Mouse (Mus musculus): ENCODE results near the gene Lrrc15. TPM values are rescaled to one million over a fixed set of nuclear protein-coding genes. Genes with fewer than 3 reads are reported as not detected.

Gene Lrrc15
- polyA plus RNA-seq, 1 experiment from 2014 or later = 0.21 TPM

GRCm38 (mm10) chr16:30236091-30236699 lies 46.9 kb downstream of the Lrrc15 start:
- H3K4me2 ChIP-seq (ENCODE audit: low read depth, low read length) = peak overlapping the region; percentile 73
- no peaks in the 10 kb centered on the region for H3K36me3 ChIP-seq (ENCODE audit: control insufficient read depth, insufficient read depth)
- under 1% methylated on average over 33 of the region's 33 CpGs for WGBS
- no peaks in the 10 kb centered on the region for H3K9me3 ChIP-seq (replicated peaks; ENCODE audit: control insufficient read depth, low read length)
- peak overlapping the region; percentile 66 for H3K9ac ChIP-seq (ENCODE audit: low read length)
- 0 out of 2 replicates have a peak overlapping the region, but pooled peaks have one; percentile 19 for H3K27ac ChIP-seq (ENCODE audit: low read length)
- H3K27me3 ChIP-seq (ENCODE audit: control insufficient read depth, insufficient read depth, low read length) = peaks cover 37% of the 10 kb centered on the region
- peak; percentile 70 for ATAC-seq (replicated peaks; ENCODE audit: extremely low read depth, insufficient read depth, low FRiP score)
- H3K4me3 ChIP-seq (ENCODE audit: low read length) = peak overlapping the region; percentile 50
- H3K4me1 ChIP-seq (ENCODE audit: control insufficient read depth, insufficient read depth, low read length) = peaks cover 19% of the 10 kb centered on the region

GRCm38 (mm10) chr16:30235577-30235976 lies 47.5 kb downstream of the Lrrc15 start:
- 43% methylated on average over 2 of the region's 2 CpGs for WGBS
- H3K27ac ChIP-seq (ENCODE audit: low read length) = no peak overlapping the region
- H3K4me1 ChIP-seq (ENCODE audit: control insufficient read depth, insufficient read depth, low read length) = peaks cover 19% of the 10 kb centered on the region
- H3K9ac ChIP-seq (ENCODE audit: low read length) = peak overlapping the region; percentile 66; the same call in 1 of the 2 replicates
- peak overlapping the region; percentile 73 for H3K4me2 ChIP-seq (ENCODE audit: low read depth, low read length)
- no peaks in the 10 kb centered on the region for H3K9me3 ChIP-seq (replicated peaks; ENCODE audit: control insufficient read depth, low read length)
- H3K36me3 ChIP-seq (ENCODE audit: control insufficient read depth, insufficient read depth) = no peaks in the 10 kb centered on the region
- no peak for ATAC-seq (replicated peaks; ENCODE audit: extremely low read depth, insufficient read depth, low FRiP score)
- no peak overlapping the region; the same call in 1 of the 2 replicates for H3K4me3 ChIP-seq (ENCODE audit: low read length)
- H3K27me3 ChIP-seq (ENCODE audit: control insufficient read depth, insufficient read depth, low read length) = peaks cover 37% of the 10 kb centered on the region

GRCm38 (mm10) chr16:30234636-30235546 lies 48.2 kb downstream of the Lrrc15 start:
- H3K36me3 ChIP-seq (ENCODE audit: control insufficient read depth, insufficient read depth) = no peaks in the 10 kb centered on the region
- no peak for ATAC-seq (replicated peaks; ENCODE audit: extremely low read depth, insufficient read depth, low FRiP score)
- peaks cover 19% of the 10 kb centered on the region for H3K4me1 ChIP-seq (ENCODE audit: control insufficient read depth, insufficient read depth, low read length)
- no peak overlapping the region for H3K4me2 ChIP-seq (ENCODE audit: low read depth, low read length)
- H3K4me3 ChIP-seq (ENCODE audit: low read length) = no peak overlapping the region
- no peak overlapping the region for H3K9ac ChIP-seq (ENCODE audit: low read length)
- H3K27ac ChIP-seq (ENCODE audit: low read length) = no peak overlapping the region
- no peaks in the 10 kb centered on the region for H3K9me3 ChIP-seq (replicated peaks; ENCODE audit: control insufficient read depth, low read length)
- H3K27me3 ChIP-seq (ENCODE audit: control insufficient read depth, insufficient read depth, low read length) = peaks cover 37% of the 10 kb centered on the region
- 64% methylated on average over 12 of the region's 12 CpGs for WGBS

- no peak overlapping the region for H3K4me2 ChIP-seq (ENCODE audit: low read depth, low read length)
- peaks cover 19% of the 10 kb centered on the region for H3K4me1 ChIP-seq (ENCODE audit: control insufficient read depth, insufficient read depth, low read length)
- peaks cover 37% of the 10 kb centered on the region for H3K27me3 ChIP-seq (ENCODE audit: control insufficient read depth, insufficient read depth, low read length)
- ATAC-seq (replicated peaks; ENCODE audit: extremely low read depth, insufficient read depth, low FRiP score) = no peak
- no peaks in the 10 kb centered on the region for H3K36me3 ChIP-seq (ENCODE audit: control insufficient read depth, insufficient read depth)
- H3K4me3 ChIP-seq (ENCODE audit: low read length) = no peak overlapping the region
- 38% methylated on average over 8 of the region's 8 CpGs for WGBS
- H3K9me3 ChIP-seq (replicated peaks; ENCODE audit: control insufficient read depth, low read length) = no peaks in the 10 kb centered on the region
- no peak overlapping the region for H3K9ac ChIP-seq (ENCODE audit: low read length)
- H3K27ac ChIP-seq (ENCODE audit: low read length) = no peak overlapping the region
Measured at GRCm38 (mm10) chr16:30234077-30234476, 49.0 kb downstream of the Lrrc15 start.

GRCm38 (mm10) chr16:30231882-30232604 lies 51.0 kb downstream of the Lrrc15 start:
- Histone ChIP-seq H3K27ac (ENCODE audit: low read length) (no peak overlapping the region), H3K9me3 (replicated peaks; ENCODE audit: control insufficient read depth, low read length) (no peaks in the 10 kb centered on the region), H3K4me3 (ENCODE audit: low read length) (no peak overlapping the region), H3K27me3 (ENCODE audit: control insufficient read depth, insufficient read depth, low read length) (peaks cover 22% of the 10 kb centered on the region), H3K36me3 (ENCODE audit: control insufficient read depth, insufficient read depth) (no peaks in the 10 kb centered on the region), H3K4me1 (ENCODE audit: control insufficient read depth, insufficient read depth, low read length) (peaks cover 18% of the 10 kb centered on the region), H3K9ac (ENCODE audit: low read length) (no peak overlapping the region), H3K4me2 (ENCODE audit: low read depth, low read length) (no peak overlapping the region)
- no peak for ATAC-seq (replicated peaks; ENCODE audit: extremely low read depth, insufficient read depth, low FRiP score)
- whole genome bisulfite sequencing = 40% methylated on average over 13 of the region's 13 CpGs

GRCm38 (mm10) chr16:30227352-30227751 lies 55.7 kb downstream of the Lrrc15 start:
- peak; percentile 38 for ATAC-seq (replicated peaks; ENCODE audit: extremely low read depth, insufficient read depth, low FRiP score)

GRCm38 (mm10) chr16:30221161-30221782 lies 61.8 kb downstream of the Lrrc15 start:
- 0 out of 2 replicates have a peak, but pooled peaks cover 2% of the 10 kb centered on the region for H3K27me3 ChIP-seq (ENCODE audit: control insufficient read depth, insufficient read depth, low read length)
- H3K9me3 ChIP-seq (replicated peaks; ENCODE audit: control insufficient read depth, low read length) = no peaks in the 10 kb centered on the region
- H3K4me1 ChIP-seq (ENCODE audit: control insufficient read depth, insufficient read depth, low read length) = no peaks in the 10 kb centered on the region
- H3K9ac ChIP-seq (ENCODE audit: low read length) = no peak overlapping the region
- H3K36me3 ChIP-seq (ENCODE audit: control insufficient read depth, insufficient read depth) = no peaks in the 10 kb centered on the region
- no peak overlapping the region for H3K4me3 ChIP-seq (ENCODE audit: low read length)
- H3K4me2 ChIP-seq (ENCODE audit: low read depth, low read length) = no peak overlapping the region
- ATAC-seq (replicated peaks; ENCODE audit: extremely low read depth, insufficient read depth, low FRiP score) = no peak
- H3K27ac ChIP-seq (ENCODE audit: low read length) = no peak overlapping the region
- 79% methylated on average over 13 of the region's 13 CpGs for WGBS

More at GRCm38 (mm10) chr16:30227352-30227751, 55.7 kb downstream of the Lrrc15 start:
- Histone ChIP-seq H3K27me3 (ENCODE audit: control insufficient read depth, insufficient read depth, low read length) (no peaks in the 10 kb centered on the region), H3K9me3 (replicated peaks; ENCODE audit: control insufficient read depth, low read length) (no peaks in the 10 kb centered on the region), H3K4me3 (ENCODE audit: low read length) (no peak overlapping the region), H3K4me2 (ENCODE audit: low read depth, low read length) (no peak overlapping the region), H3K4me1 (ENCODE audit: control insufficient read depth, insufficient read depth, low read length) (no peaks in the 10 kb centered on the region), H3K9ac (ENCODE audit: low read length) (no peak overlapping the region), H3K36me3 (ENCODE audit: control insufficient read depth, insufficient read depth) (no peaks in the 10 kb centered on the region), H3K27ac (ENCODE audit: low read length) (no peak overlapping the region)
- WGBS = 34% methylated on average over 7 of the region's 7 CpGs
